Mouse (Mus musculus) testis, postnatal 14 days (tissue): ENCODE results near the gene Pnkp.

Experiments used
- DNase-seq: peaks from one replicate; pipeline ENCODE4 v3.0.0; 2021; ENCODE audit warnings: low spot score

Pnkp gene

DNA sequence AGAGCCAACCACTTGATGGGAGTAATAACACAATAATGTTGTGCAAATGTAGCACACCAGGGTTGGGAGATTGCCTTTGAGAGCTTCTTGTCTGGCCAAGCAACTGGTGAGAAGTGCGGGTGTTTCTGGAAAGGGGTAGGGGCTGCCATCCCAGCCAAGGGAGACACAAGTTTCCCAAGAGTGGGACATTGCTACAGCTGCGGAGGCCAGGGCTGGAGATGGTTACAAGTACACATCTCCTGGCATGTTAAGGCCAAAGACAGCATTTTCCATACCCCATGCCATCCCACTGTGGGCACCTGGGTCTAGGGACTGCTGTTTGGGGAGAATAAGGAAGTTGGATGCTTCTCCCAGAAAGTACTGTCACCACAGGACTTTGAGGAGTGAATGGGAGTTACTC lies 3.9 kb upstream of the Pnkp start:
- no peak for DNase-seq

DNA sequence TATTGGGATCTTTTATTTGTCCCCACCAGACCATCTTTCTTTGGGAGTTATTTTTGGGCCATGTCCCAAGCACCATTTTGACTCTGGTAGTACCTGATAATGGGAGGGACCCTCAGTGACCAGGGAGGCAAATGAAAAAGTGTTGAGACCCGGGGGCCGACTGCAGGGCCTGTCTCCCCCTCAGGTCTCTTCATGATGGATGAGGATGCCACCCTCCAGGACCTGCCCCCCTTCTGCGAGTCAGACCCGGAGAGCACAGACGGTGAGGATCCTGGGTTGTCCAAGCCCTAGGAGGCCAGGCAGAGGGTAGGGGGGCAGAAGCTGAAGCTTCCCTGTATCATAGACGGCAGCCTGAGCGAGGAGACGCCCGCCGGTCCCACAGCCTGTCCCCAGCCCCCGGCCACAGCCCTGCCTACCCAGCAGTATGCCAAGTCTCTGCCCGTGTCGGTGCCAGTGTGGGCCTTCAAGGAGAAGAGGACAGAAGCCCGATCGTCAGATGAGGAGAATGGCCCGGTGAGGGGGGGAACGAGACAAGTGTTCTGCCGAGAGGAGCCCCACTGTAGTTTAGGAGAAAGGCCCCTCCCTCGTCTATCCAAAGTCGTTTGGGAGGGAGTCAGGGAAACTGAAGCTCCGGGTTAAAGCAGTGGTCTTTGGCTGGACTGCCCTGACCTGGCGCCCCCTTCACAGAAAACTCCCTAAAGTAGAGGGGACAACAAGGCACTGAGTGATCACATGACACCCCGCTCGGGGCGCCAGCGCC lies 3.2 kb upstream of the Pnkp start:
- DNase-seq = no peak

- peak; percentile 87 for DNase-seq
These were observed 2.4 kb upstream of the Pnkp start for GRCm38 (mm10) chr7:44854356-44855031.

- no peak for DNase-seq
These were observed 1.9 kb upstream of the Pnkp start for GRCm38 (mm10) chr7:44855036-44855435.

DNA sequence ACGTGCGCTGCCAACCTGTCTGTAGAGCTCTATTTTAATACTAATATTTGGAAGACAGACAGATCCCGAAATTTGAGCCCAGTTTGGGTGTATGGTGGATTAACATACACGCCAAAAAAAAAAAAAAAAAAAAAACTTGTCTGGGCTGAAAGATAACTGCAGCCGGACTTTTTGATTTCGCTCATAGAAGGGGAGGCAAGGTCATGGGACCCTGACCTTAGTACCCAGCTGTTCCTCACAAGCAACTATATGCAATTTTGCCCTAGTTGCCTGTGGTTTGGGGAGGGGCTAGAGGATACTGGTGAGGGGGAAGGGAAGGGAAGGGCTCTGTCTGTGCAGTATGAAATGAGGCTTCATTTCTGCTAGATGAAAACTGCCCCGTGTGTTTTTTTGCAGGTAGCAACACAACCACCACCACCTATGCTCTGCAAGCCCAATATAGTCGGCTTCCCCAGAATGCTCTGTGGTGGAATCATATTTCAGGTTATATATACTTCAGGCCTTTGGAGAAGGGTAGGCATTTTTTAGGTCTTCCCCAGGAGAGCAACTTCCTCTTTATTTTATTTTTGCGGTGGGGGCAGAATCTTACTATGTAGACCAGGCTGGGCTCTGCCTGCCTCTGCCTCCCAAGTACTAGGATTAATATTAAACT lies 548 bp upstream of the Pnkp start:
- DNase-seq = no peak

- DNase-seq = no peak
These were observed 966 bp downstream of the Pnkp start for GRCm38 (mm10) chr7:44857905-44858304.

- DNase-seq = no peak
These were observed 3.0 kb downstream of the Pnkp start for GRCm38 (mm10) chr7:44859896-44860295.

GRCm38 (mm10) chr7:44860576-44861428 lies 3.9 kb downstream of the Pnkp start:
- DNase-seq = peak; percentile 67

GRCm38 (mm10) chr7:44861429-44861816 lies 4.5 kb downstream of the Pnkp start:
- no peak for DNase-seq

DNA sequence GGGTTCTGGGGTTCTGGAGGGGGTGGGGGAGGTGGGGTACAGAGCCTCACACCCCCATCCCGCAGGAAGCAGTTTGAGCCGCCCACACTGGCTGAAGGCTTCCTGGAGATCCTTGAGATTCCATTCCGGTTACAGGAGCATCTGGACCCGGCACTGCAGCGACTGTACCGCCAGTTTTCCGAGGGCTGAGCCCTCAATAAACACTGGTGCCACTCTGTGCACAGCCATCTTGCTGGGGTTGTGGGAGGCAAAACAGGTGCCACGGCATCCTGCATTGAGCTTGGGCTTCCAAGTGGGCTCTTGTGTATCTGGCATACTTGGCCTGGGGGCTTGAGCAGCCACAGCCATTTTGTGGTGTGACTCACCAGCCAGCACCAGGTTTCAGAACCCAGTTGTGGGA lies 5.5 kb downstream of the Pnkp start:
- DNase-seq = no peak

- no peak for DNase-seq
These were observed 6.3 kb downstream of the Pnkp start for GRCm38 (mm10) chr7:44863210-44863609.

GRCm38 (mm10) chr7:44863982-44864494 lies 7.1 kb downstream of the Pnkp start:
- no peak for DNase-seq

GRCm38 (mm10) chr7:44864595-44865542 lies 7.9 kb downstream of the Pnkp start:
- DNase-seq = no peak

DNA sequence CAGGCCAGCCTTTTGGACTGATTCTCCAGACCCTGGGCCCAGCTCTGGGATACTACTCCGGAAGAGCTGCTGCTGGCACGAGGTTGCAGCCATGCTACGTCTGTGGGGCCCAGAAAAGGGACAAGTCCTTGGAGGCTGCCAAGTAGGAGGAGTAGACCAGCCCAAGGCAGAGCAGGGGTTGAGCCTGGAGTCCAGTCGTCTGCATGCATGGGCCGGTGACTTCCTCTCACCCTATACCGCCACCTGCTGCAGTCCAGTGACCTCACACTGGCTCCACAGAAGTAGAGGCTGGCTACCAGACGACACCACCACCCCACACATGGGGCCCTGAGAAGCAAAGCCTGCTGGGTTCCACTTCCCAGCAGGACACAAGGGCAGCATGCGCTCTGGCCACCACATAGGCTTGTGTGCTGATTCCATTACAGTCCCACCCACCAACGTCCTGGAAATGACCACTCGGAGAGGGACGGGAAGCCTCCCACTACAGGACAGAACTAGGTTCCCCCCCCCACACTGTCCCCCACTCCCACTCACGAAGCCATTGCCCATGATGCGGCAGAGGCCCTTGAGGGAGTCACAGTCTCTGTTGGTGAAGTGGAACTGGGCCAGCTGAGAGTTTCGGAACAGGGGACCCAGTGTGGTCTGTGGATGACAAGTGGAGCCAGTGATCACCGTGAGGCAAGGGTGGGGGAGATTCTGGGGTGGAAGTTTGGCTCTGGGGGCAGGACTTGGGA lies 9.5 kb downstream of the Pnkp start:
- peak; percentile 81 for DNase-seq

DNA sequence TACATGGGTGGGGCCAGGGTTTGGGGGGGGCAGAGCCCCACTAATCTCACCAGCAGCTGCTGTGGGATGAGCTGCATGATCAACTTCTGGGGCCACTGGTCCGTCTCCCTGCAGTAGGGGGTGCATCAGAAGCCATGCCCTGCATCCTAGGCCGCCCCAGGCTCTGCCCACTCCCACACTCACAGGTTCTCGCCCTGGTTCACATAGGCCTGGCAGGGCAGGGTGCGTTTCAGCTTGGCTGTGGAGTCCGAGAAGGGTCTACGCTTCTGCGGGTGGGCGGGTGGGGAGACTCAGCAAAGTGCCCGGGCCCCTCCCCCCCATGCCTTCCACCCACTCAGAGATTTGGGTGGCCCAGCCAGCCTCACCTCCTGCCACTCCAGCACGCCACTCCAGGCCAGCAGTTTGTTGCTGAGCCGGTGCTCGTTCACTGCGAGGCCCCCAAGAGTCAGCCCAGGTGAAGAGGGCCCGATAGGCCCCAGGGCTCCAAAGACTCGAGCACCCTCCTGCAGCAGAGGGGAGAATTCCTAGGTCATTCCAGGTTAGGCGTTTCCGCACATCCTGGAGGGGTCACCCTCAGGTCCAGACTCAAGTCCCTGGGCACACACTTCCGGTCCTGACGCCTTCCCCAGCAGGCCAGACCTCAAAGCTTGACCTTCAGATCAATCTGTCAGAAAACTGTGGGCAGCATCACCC lies 10.2 kb downstream of the Pnkp start:
- DNase-seq = no peak

- DNase-seq = no peak
These were observed 10.9 kb downstream of the Pnkp start for GRCm38 (mm10) chr7:44867802-44868201.

DNA sequence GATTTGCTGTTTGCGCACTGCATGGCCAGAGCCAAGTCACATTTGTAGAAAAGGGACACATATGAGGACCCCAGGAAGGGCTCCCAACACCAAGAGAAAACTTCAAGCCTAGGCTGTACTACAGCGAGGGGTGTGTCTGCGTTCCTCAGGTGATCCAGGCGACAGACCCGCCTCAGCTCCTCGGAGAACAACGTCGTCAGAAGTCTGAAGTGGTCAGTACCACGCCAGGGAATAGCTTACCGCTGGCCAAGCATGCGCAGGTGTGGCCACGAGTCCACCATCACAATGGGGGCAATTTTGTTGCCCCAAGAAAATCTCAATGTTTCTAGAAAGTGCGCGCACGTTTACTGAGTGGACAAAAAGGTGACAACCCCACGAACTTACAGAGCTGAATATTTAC lies 11.5 kb downstream of the Pnkp start:
- DNase-seq = no peak

- DNase-seq = peak; percentile 70
These were observed 12.2 kb downstream of the Pnkp start for GRCm38 (mm10) chr7:44868919-44869696.
